Mouse (Mus musculus) E14TG2a.4 (cell line): ENCODE measurements at regions not wholly inside any gene's neighbourhood (a gene's known extent, or its start where the extent isn't known, plus 50 kb on each side); places are given as distances from the start of the nearest gene placed in this dataset.

Experiments
- CTCF ChIP-seq: conservative IDR thresholded peaks from 2 replicates; pipeline ENCODE4 v1.5.1; 2014; ENCODE audit warnings: low read length
- NANOG ChIP-seq: IDR thresholded peaks from 2 replicates; pipeline ENCODE4 v1.6.1; 2014; ENCODE audit warnings: borderline replicate concordance, low read length, mixed read lengths
- POU5F1 ChIP-seq: IDR thresholded peaks from 2 replicates; pipeline ENCODE4 v1.6.1; 2014; ENCODE audit warnings: low read length, borderline replicate concordance

- TF ChIP-seq CTCF (no peak), NANOG (no peak), POU5F1 (no peak)
Measured at GRCm38 (mm10) chr2:72637881-72638620, 162.1 kb downstream of the Cdca7 start.
